Mouse (Mus musculus) liver, adult 2 months (tissue): ENCODE results near the gene Tmub1.

ENCODE experiments used
- CTCF ChIP-seq: fragments of 200-500 bp; IDR thresholded peaks from 2 replicates; pipeline ENCODE4 v1.5.1; 2011; ENCODE audit warnings: low read depth, low read length, control low read depth
- POLR2A ChIP-seq: fragments of 200-500 bp; IDR thresholded peaks from 2 replicates; pipeline ENCODE4 v1.6.1; 2011; ENCODE audit warnings: low read length, control low read depth; ENCODE audit not compliant: insufficient read depth; ENCODE audit errors: extremely low read depth

DNA sequence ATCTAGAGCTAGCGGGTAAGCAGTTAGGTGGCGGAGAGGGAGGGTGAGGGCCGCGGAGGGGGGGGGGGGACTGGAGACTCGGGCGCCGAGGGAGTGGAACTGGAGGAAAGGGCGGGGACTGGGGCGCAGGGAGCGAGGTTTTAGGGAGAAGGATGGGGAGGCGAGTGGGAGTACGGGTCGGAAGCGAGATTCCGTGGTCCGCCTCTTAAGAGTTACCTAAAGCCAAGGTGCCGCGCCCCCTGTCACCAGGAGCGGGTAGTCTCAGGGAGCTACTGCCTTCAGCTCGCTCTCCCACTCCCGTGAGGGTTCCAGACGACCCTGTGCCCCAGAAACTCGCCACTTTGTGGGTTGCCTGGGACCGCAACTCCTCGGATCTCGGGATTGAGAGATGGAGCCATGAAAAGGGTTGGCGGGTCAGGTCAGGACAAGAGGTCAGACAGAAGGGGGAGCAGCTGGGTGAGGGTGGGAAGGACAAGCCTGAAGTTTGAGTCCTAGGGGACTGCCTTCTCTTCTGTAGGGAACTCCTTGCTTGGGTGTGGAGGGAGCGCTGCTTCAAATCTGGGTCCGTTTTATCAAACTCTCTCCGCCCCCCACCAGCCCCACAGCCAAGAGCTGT lies 22.1 kb downstream of the Tmub1 start:
- TF ChIP-seq CTCF: no peak
- TF ChIP-seq POLR2A: no peak
